Mouse (Mus musculus) myocyte (in vitro differentiated cells): ENCODE data around the gene Ank.

Experiments
- CEBPB ChIP-seq: IDR thresholded peaks from 2 replicates; pipeline ENCODE4 v1.6.1; 2011; ENCODE audit warnings: mild to moderate bottlenecking, moderate library complexity; ENCODE audit not compliant: poor library complexity, insufficient read depth, severe bottlenecking
- E2F4 ChIP-seq: IDR thresholded peaks from one replicate; pipeline ENCODE4 v1.6.1; 2011; ENCODE audit warnings: mild to moderate bottlenecking, control low read depth, moderate library complexity; ENCODE audit not compliant: insufficient read depth
- MAX ChIP-seq: IDR thresholded peaks from one replicate; pipeline ENCODE4 v1.6.1; 2011; ENCODE audit warnings: low read depth, mild to moderate bottlenecking, control low read depth
- MYOD1 ChIP-seq, 3 experiments: IDR thresholded peaks; one replicate each; pipeline ENCODE4 v1.6.1; 2011; ENCODE audit warnings: control low read depth in 2 of 3, low read depth in 2 of 3, mild to moderate bottlenecking in 2 of 3, moderate library complexity in 1 of 3; ENCODE audit not compliant: insufficient read length in 2 of 3, control insufficient read depth in 1 of 3
- MYOG ChIP-seq, 3 experiments: IDR thresholded peaks; one replicate each; pipeline ENCODE4 v1.6.1; 2011; ENCODE audit warnings: control low read depth in 2 of 3, low read depth in 2 of 3, mild to moderate bottlenecking in 2 of 3; ENCODE audit not compliant: insufficient read length in 2 of 3, control insufficient read depth in 1 of 3, insufficient read depth in 1 of 3
- POLR2A ChIP-seq: IDR thresholded peaks from one replicate; pipeline ENCODE4 v1.6.1; 2011; ENCODE audit warnings: low read depth, mild to moderate bottlenecking, control low read depth, moderate library complexity; ENCODE audit not compliant: insufficient read length
- POLR2AphosphoS2 ChIP-seq: IDR thresholded peaks from one replicate; pipeline ENCODE4 v1.6.1; 2011; ENCODE audit warnings: low read depth, control low read depth; ENCODE audit not compliant: insufficient read length
- REST ChIP-seq: IDR thresholded peaks from one replicate; pipeline ENCODE4 v1.6.1; 2011; ENCODE audit warnings: mild to moderate bottlenecking, control low read depth, moderate library complexity; ENCODE audit not compliant: insufficient read depth, insufficient read length
- SRF ChIP-seq: IDR thresholded peaks from one replicate; pipeline ENCODE4 v1.6.1; 2011; ENCODE audit warnings: low read depth; ENCODE audit not compliant: control insufficient read depth, insufficient read length
- TCF12 ChIP-seq: IDR thresholded peaks from one replicate; pipeline ENCODE4 v1.6.1; 2011; ENCODE audit warnings: mild to moderate bottlenecking, control low read depth; ENCODE audit not compliant: poor library complexity, insufficient read depth, severe bottlenecking
- TCF3 ChIP-seq: IDR thresholded peaks from one replicate; pipeline ENCODE4 v1.6.1; 2011; ENCODE audit warnings: low read depth, control low read depth; ENCODE audit not compliant: insufficient read length
- USF1 ChIP-seq: IDR thresholded peaks from one replicate; pipeline ENCODE4 v1.6.1; 2011; ENCODE audit warnings: low read depth, mild to moderate bottlenecking, control low read depth, moderate library complexity

GRCm38 (mm10) chr15:27596463-27597140 lies 130.1 kb downstream of the Ank start:
- TF ChIP-seq POLR2A (no peak), MAX (no peak), USF1 (peak; percentile 97), REST (no peak), CEBPB (peak; percentile 12; the same call in 1 of the 2 replicates), POLR2AphosphoS2 (no peak), E2F4 (no peak), SRF (no peak), MYOG (IDR thresholded peaks at IDR 0.05; ENCODE audit: control insufficient read depth in 1 of 3, insufficient read depth in 1 of 3, insufficient read length in 2 of 3, low read depth in 2 of 3) (no peak), TCF12 (no peak), MYOD1 (IDR thresholded peaks at IDR 0.05; ENCODE audit: control insufficient read depth in 1 of 3, insufficient read length in 2 of 3, low read depth in 2 of 3) (no peak), TCF3 (no peak)
